Mouse (Mus musculus): ENCODE results near the gene Gmds.

GRCm38 (mm10) chr13:32378634-32379033 is 40.1 kb upstream of the Gmds start:
- no peak for TF ChIP-seq CTCF (IDR thresholded peaks at IDR 0.05; ENCODE audit: borderline replicate concordance, control insufficient read depth, extremely low read depth, insufficient read depth, low read length, poor library complexity)
- no peak for TF ChIP-seq POLR2A (IDR thresholded peaks at IDR 0.05; ENCODE audit: control insufficient read depth, extremely low read depth, insufficient read depth, low read length, poor library complexity)

Measured in thymus, adult 2 months (tissue).